Mouse (Mus musculus) embryo, embryonic 11 days (tissue): Measurements from ENCODE around the gene Olfr803.

ENCODE experiments used
- DNase-seq: peaks from one replicate; pipeline ENCODE4 v3.0.0-alpha.2; 2015

Gene Olfr803

GRCm38 (mm10) chr10:129694186-129694585 is at the start of gene Olfr803:
TSS of gene Olfr803 (minus strand) at chr10:129694286.
- DNase-seq = no peak

- DNase-seq = no peak
These were observed 47.7 kb upstream of the Olfr803 start, which contains the start of gene Olfr806 for GRCm38 (mm10) chr10:129741821-129742220. TSS of gene Olfr806 (minus strand) at chr10:129741921.

- no peak for DNase-seq
These were observed 35.2 kb upstream of the Olfr803 start, which contains the start of gene Olfr805 for GRCm38 (mm10) chr10:129729275-129729674. TSS of gene Olfr805 (minus strand) at chr10:129729375.

GRCm38 (mm10) chr10:129702910-129703309 is 8.8 kb upstream of the Olfr803 start, which contains the start of gene Olfr804:
TSS of gene Olfr804 (plus strand) at chr10:129703210.
- DNase-seq = no peak

- DNase-seq = no peak
These were observed 6.0 kb downstream of the Olfr803 start, which contains the start of gene Olfr802 for GRCm38 (mm10) chr10:129688069-129688468. TSS of gene Olfr802 (minus strand) at chr10:129688169.

GRCm38 (mm10) chr10:129673765-129674164 is 20.3 kb downstream of the Olfr803 start, which contains the start of gene Olfr801:
TSS of gene Olfr801 (minus strand) at chr10:129673865.
- DNase-seq = no peak

- no peak for DNase-seq
These were observed 36.7 kb downstream of the Olfr803 start, which contains the start of gene Olfr800 for GRCm38 (mm10) chr10:129657394-129657793. TSS of gene Olfr800 (plus strand) at chr10:129657694.

GRCm38 (mm10) chr10:129651763-129652162 is 42.3 kb downstream of the Olfr803 start:
- no peak for DNase-seq
